Mouse (Mus musculus): ENCODE data around the gene Szrd1. TPM values are rescaled to one million over a fixed set of nuclear protein-coding genes. Genes with fewer than 3 reads are reported as not detected.

The Szrd1 gene
- polyA plus RNA-seq, 1 experiment from 2014 or later = 35.7 TPM

DNA sequence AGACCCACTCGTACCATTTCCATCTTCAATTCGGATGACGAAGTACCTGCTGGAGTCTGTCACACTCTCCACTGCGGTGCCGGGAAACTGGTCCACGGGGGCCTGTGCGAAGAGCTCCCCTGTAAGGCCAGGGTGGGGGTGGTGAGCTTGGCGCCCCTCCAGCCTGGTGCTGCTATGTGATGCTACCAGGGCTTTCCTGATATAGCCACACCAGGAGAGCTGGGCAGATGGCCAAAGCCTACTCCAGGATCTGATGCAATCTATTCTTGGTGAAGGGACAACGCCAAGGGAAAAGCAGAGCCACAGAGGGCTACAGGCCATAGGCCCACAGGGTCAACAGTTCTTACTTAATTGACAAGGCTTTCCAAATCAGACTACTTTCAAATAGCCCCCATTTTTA, 65.9 kb downstream of the Szrd1 start:
- no peak overlapping the region for H3K9ac ChIP-seq (ENCODE audit: low read depth, low read length)
- no peak overlapping the region for H3K4me3 ChIP-seq (ENCODE audit: low read depth, low read length)
- H3K4me2 ChIP-seq (replicated peaks; ENCODE audit: low read depth, low read length) = no peak overlapping the region
- H3K36me3 ChIP-seq (ENCODE audit: control insufficient read depth, insufficient read depth, low read length) = peaks cover 4% of the 10 kb centered on the region; the same call in 1 of the 2 replicates
- 0 out of 2 replicates have a peak, but pooled peaks cover 5% of the 10 kb centered on the region for H3K4me1 ChIP-seq (replicated peaks; ENCODE audit: control insufficient read depth, insufficient read depth, low read length)
- WGBS = 96% methylated on average over 9 of the region's 9 CpGs
- ATAC-seq (ENCODE audit: low FRiP score) (no peak), DNase-seq (ENCODE audit: low spot score) (no peak)
- no peaks in the 10 kb centered on the region for H3K9me3 ChIP-seq (ENCODE audit: control insufficient read depth, low read length)
- no peak overlapping the region for H3K27ac ChIP-seq (ENCODE audit: low read depth, low read length)
- H3K27me3 ChIP-seq (ENCODE audit: control insufficient read depth, insufficient read depth, low read length) = no peaks in the 10 kb centered on the region

DNA sequence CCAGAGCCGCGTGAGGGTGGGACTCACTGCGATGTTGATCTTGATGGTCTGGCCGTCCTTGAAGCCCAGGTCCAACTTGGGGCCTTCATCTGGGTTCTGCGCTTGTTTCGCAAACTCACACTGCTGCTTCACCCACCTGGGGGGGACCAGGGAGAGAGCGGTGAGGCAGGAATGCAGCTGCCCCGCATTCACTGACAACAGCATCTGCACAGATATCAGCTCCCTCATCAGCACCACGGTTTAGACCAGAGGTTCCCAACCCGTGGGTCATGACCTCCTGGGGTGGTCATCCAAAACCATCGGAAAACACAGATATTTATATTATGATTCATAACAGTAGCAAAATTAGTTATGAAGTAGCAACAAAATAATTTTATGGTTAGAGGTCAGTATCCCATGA, 67.1 kb downstream of the Szrd1 start:
- ATAC-seq (ENCODE audit: low FRiP score) = no peak
- Histone ChIP-seq H3K4me2 (replicated peaks; ENCODE audit: low read depth, low read length) (no peak overlapping the region), H3K9ac (ENCODE audit: low read depth, low read length) (no peak overlapping the region), H3K27ac (ENCODE audit: low read depth, low read length) (no peak overlapping the region), H3K36me3 (ENCODE audit: control insufficient read depth, insufficient read depth, low read length) (peaks cover 6% of the 10 kb centered on the region), H3K27me3 (ENCODE audit: control insufficient read depth, insufficient read depth, low read length) (no peaks in the 10 kb centered on the region), H3K9me3 (ENCODE audit: control insufficient read depth, low read length) (no peaks in the 10 kb centered on the region), H3K4me1 (replicated peaks; ENCODE audit: control insufficient read depth, insufficient read depth, low read length) (0 out of 2 replicates have a peak, but pooled peaks cover 5% of the 10 kb centered on the region), H3K4me3 (ENCODE audit: low read depth, low read length) (no peak overlapping the region)
- WGBS = 88% methylated on average over 11 of the region's 11 CpGs
- DNase-seq (ENCODE audit: low spot score) = no peak

DNA sequence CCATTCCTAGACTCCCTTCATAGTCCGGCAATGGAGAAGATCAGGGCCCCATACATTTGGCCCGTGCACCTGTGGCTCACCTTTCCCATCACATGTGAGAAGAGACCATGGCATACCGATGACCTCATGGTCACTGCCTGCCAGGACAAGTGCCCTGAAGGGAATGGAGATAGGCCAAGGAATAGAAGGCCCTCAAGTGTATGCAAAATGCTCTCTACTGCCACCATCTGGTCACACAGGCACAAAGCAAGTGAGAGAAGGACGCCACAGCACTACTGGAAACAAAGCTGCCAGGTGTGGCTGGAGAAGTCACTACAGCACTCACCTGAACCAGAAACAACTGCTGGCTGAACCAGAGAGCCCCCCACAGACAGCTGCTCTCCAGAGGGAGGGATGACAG, 69.8 kb downstream of the Szrd1 start:
- 65% methylated on average over 4 of the region's 4 CpGs for WGBS
- peak; percentile 76 for DNase-seq (ENCODE audit: low spot score)
- Histone ChIP-seq H3K36me3 (ENCODE audit: control insufficient read depth, insufficient read depth, low read length) (peaks cover 12% of the 10 kb centered on the region), H3K9ac (ENCODE audit: low read depth, low read length) (no peak overlapping the region), H3K4me2 (replicated peaks; ENCODE audit: low read depth, low read length) (no peak overlapping the region), H3K4me3 (ENCODE audit: low read depth, low read length) (no peak overlapping the region), H3K27ac (ENCODE audit: low read depth, low read length) (no peak overlapping the region), H3K27me3 (ENCODE audit: control insufficient read depth, insufficient read depth, low read length) (no peaks in the 10 kb centered on the region), H3K9me3 (ENCODE audit: control insufficient read depth, low read length) (no peaks in the 10 kb centered on the region), H3K4me1 (replicated peaks; ENCODE audit: control insufficient read depth, insufficient read depth, low read length) (no peaks in the 10 kb centered on the region)
- ATAC-seq (ENCODE audit: low FRiP score) = peak; percentile 31; the same call in 1 of the 2 replicates

DNA sequence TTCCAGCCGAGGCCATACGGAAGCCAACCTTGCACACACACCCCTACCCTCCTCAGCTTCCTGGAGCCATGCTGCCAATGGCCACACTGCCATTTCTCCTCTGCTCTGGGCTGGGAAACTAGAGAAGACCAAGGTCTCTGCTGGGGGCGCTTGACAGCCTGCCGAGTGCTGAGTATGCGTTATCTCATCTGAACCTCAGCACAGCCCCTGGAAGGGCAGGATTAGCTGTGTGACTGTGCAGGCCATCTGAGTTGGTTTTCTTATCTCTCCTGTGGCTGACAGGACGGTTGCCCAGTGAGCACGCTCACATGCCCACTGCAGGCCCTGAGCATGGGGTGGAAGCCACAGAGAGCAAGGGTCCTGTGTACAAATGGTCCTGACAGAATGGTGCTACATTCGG, 70.9 kb downstream of the Szrd1 start:
- DNase-seq (ENCODE audit: low spot score) = no peak
- no peak overlapping the region for H3K4me2 ChIP-seq (replicated peaks; ENCODE audit: low read depth, low read length)
- H3K36me3 ChIP-seq (ENCODE audit: control insufficient read depth, insufficient read depth, low read length) = peaks cover 12% of the 10 kb centered on the region
- ATAC-seq (ENCODE audit: low FRiP score) = no peak
- no peaks in the 10 kb centered on the region for H3K4me1 ChIP-seq (replicated peaks; ENCODE audit: control insufficient read depth, insufficient read depth, low read length)
- H3K27ac ChIP-seq (ENCODE audit: low read depth, low read length) = no peak overlapping the region
- H3K9me3 ChIP-seq (ENCODE audit: control insufficient read depth, low read length) = no peaks in the 10 kb centered on the region
- H3K9ac ChIP-seq (ENCODE audit: low read depth, low read length) = no peak overlapping the region
- WGBS = 86% methylated on average over 8 of the region's 8 CpGs
- H3K4me3 ChIP-seq (ENCODE audit: low read depth, low read length) = no peak overlapping the region
- no peaks in the 10 kb centered on the region for H3K27me3 ChIP-seq (ENCODE audit: control insufficient read depth, insufficient read depth, low read length)

DNA sequence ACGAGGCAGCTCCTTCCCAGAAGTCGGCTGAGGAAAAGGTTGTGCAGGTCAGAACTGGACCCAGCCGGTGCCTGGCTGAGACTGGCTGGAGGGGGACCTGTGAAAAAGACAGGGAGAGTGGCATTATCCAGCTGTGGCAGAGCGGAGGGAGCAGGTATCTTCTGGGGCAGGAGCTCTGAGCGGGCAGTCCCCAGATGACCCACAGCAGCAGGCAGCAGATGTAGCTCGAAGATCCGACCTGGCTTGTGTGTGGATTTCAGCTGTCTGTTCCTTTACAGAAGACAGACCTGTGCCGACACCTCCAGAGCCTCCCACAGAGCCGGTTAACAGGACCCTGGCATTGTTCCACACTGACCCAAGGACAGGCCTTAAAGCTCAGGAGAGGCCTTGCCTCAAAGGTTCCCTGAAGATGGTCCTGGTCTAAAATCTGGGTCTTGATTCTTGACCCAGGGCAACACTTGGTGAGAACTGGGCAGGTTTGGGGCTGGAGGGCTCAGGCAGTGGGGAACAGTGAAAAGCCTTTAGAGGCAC, 72.0 kb downstream of the Szrd1 start:
- H3K9ac ChIP-seq (ENCODE audit: low read depth, low read length) = no peak overlapping the region
- H3K36me3 ChIP-seq (ENCODE audit: control insufficient read depth, insufficient read depth, low read length) = peaks cover 12% of the 10 kb centered on the region
- no peaks in the 10 kb centered on the region for H3K9me3 ChIP-seq (ENCODE audit: control insufficient read depth, low read length)
- H3K4me1 ChIP-seq (replicated peaks; ENCODE audit: control insufficient read depth, insufficient read depth, low read length) = no peaks in the 10 kb centered on the region
- H3K27me3 ChIP-seq (ENCODE audit: control insufficient read depth, insufficient read depth, low read length) = no peaks in the 10 kb centered on the region
- H3K4me3 ChIP-seq (ENCODE audit: low read depth, low read length) = no peak overlapping the region
- no peak overlapping the region for H3K4me2 ChIP-seq (replicated peaks; ENCODE audit: low read depth, low read length)
- no peak overlapping the region for H3K27ac ChIP-seq (ENCODE audit: low read depth, low read length)
- ATAC-seq (ENCODE audit: low FRiP score) (no peak), DNase-seq (ENCODE audit: low spot score) (no peak)
- WGBS = 91% methylated on average over 9 of the region's 9 CpGs

DNA sequence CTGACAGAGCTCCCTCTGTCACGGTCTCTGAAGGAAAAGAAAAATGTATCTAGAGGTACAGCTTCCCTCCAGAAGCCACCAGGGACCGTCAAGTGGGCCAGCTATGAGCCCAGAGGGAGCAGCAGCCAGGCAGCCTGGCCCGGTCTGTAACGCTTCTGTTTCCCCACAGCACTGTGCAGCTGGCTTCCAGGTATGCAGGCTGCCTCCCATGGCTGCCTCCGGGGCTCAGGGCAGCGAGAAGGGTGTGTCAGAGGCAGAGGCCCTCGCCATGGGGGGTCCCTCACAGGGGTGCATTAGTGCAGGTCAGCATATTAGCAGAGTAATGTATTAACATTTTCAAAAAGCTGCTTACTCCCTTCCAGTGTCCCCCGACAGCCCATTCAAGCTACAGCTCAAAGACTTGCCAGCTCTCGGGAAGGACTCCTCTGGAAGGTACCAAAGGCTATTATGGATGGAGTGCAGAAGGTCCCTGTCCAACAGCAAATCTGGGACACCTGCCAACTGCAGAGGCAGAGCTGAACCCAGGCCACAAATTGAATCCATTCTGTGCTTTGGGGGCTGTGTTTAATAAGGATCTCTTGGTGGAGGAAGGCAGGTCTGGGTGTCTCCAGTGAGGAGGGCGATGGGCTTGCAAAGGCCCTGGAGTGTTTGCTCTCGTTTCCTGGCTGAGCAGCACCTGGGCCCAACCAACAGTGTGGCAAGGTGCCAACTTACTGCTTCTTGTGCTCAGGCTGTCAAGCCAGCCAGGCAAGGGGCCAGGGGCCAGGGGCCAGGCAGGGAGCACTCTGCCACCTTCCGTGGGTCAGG, 72.7 kb downstream of the Szrd1 start:
- Histone ChIP-seq H3K27me3 (ENCODE audit: control insufficient read depth, insufficient read depth, low read length) (no peaks in the 10 kb centered on the region), H3K4me3 (ENCODE audit: low read depth, low read length) (no peak overlapping the region), H3K9me3 (ENCODE audit: control insufficient read depth, low read length) (no peaks in the 10 kb centered on the region), H3K36me3 (ENCODE audit: control insufficient read depth, insufficient read depth, low read length) (peaks cover 12% of the 10 kb centered on the region), H3K4me1 (replicated peaks; ENCODE audit: control insufficient read depth, insufficient read depth, low read length) (no peaks in the 10 kb centered on the region), H3K9ac (ENCODE audit: low read depth, low read length) (no peak overlapping the region), H3K27ac (ENCODE audit: low read depth, low read length) (no peak overlapping the region), H3K4me2 (replicated peaks; ENCODE audit: low read depth, low read length) (no peak overlapping the region)
- no peak for DNase-seq (ENCODE audit: low spot score)
- WGBS = 88% methylated on average over 12 of the region's 12 CpGs
- no peak for ATAC-seq (ENCODE audit: low FRiP score)

DNA sequence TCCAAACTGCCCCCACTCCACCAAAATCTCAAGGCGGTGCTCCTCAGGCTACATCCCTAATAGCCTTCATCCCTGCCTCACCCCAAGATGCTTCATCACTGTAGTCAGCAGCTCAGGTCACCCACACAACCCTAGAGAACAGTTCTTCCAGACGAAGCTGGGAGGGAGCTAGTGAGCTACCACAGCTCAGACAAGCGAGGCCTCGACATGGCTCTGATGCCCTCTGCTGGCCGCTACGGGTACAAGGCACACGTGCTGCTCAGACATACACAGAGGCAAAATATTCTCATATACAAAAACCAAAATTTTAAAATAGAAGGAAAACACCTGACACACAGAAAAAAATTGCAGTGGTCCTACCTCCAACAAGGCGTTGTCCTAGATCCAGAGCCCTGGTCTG, 74.5 kb downstream of the Szrd1 start:
- Histone ChIP-seq H3K36me3 (ENCODE audit: control insufficient read depth, insufficient read depth, low read length) (peaks cover 12% of the 10 kb centered on the region), H3K4me1 (replicated peaks; ENCODE audit: control insufficient read depth, insufficient read depth, low read length) (no peaks in the 10 kb centered on the region), H3K27ac (ENCODE audit: low read depth, low read length) (no peak overlapping the region), H3K27me3 (ENCODE audit: control insufficient read depth, insufficient read depth, low read length) (no peaks in the 10 kb centered on the region), H3K4me3 (ENCODE audit: low read depth, low read length) (no peak overlapping the region), H3K9me3 (ENCODE audit: control insufficient read depth, low read length) (no peaks in the 10 kb centered on the region), H3K4me2 (replicated peaks; ENCODE audit: low read depth, low read length) (no peak overlapping the region), H3K9ac (ENCODE audit: low read depth, low read length) (no peak overlapping the region)
- 9% methylated on average over 8 of the region's 8 CpGs for WGBS
- ATAC-seq (ENCODE audit: low FRiP score) = peak; percentile 5; the same call in 1 of the 2 replicates
- peak; percentile 91 for DNase-seq (ENCODE audit: low spot score)

DNA sequence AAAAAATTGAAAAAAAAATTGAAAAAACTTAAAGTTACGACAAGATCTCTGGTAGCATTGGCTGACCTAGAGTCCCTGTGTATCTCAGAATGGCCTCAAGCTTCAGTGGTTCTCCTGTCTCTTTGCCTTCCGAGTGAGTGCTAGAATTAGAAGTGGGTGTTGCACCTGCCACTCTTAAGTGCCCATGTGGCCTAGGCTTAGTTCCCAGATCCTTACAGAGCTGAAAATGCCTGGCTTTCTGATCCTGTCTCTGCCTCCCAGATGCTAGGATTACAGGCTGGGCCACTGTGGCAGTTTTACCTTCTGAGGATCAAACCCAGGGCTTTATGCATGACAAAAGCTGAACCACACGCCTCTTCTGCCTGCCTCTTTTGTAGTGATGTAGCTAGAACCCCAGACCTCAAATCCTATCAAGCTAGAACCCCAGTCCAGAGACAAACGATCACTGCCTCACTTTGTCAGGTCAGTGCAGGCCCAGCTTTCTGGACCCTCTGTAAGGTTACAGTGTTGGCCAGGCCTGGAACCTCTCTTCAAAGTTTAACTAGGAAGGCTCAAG, 75.4 kb downstream of the Szrd1 start:
- peaks cover 12% of the 10 kb centered on the region for H3K36me3 ChIP-seq (ENCODE audit: control insufficient read depth, insufficient read depth, low read length)
- no peaks in the 10 kb centered on the region for H3K4me1 ChIP-seq (replicated peaks; ENCODE audit: control insufficient read depth, insufficient read depth, low read length)
- H3K4me2 ChIP-seq (replicated peaks; ENCODE audit: low read depth, low read length) = no peak overlapping the region
- H3K27ac ChIP-seq (ENCODE audit: low read depth, low read length) = no peak overlapping the region
- no peak overlapping the region for H3K4me3 ChIP-seq (ENCODE audit: low read depth, low read length)
- DNase-seq (ENCODE audit: low spot score) (no peak), ATAC-seq (ENCODE audit: low FRiP score) (no peak)
- no peaks in the 10 kb centered on the region for H3K27me3 ChIP-seq (ENCODE audit: control insufficient read depth, insufficient read depth, low read length)
- 81% methylated on average over 4 of the region's 4 CpGs for WGBS
- no peaks in the 10 kb centered on the region for H3K9me3 ChIP-seq (ENCODE audit: control insufficient read depth, low read length)
- no peak overlapping the region for H3K9ac ChIP-seq (ENCODE audit: low read depth, low read length)

Measured in hindbrain, embryonic 11.5 days (tissue).